In genomic region chr10:69372061-69372460, GRCm38 (mm10) we compare ENCODE assay signal across 5 mouse cellular contexts.
"Had no signal": no experiment of that assay in that cellular context is flagged by ENCODE, and none has a peak within 500 bp of the region (broad histone marks: within the 10 kb centered on the region; RNA-seq: fewer than 3 reads in every experiment).

No protein-coding gene starts in this region.

- DNase-seq: kidney, adult 11 months; liver, embryonic 13.5 days had no signal

- H3K4me1 ChIP-seq: kidney, embryonic 15.5 days; liver, embryonic 13.5 days had no signal

- H3K27ac ChIP-seq: kidney, embryonic 15.5 days; left cerebral cortex, adult 2 months; liver, embryonic 13.5 days had no signal

- H3K4me3 ChIP-seq: kidney, embryonic 15.5 days; left cerebral cortex, adult 2 months; liver, embryonic 13.5 days had no signal

- H3K9me3 ChIP-seq: kidney, embryonic 15.5 days; liver, embryonic 13.5 days had no signal

- H3K27me3 ChIP-seq: kidney, embryonic 15.5 days; liver, embryonic 13.5 days had no signal

- H3K36me3 ChIP-seq: kidney, embryonic 15.5 days; liver, embryonic 13.5 days had no signal

- H3K4me2 ChIP-seq: kidney, embryonic 15.5 days; liver, embryonic 13.5 days; midbrain, embryonic 11.5 days had no signal

- H3K9ac ChIP-seq: kidney, embryonic 15.5 days; liver, embryonic 13.5 days had no signal
